Mouse (Mus musculus) G1E-ER4 (cell line): ENCODE data around the gene Pex14. TPM values are rescaled to one million over a fixed set of nuclear protein-coding genes. Genes with fewer than 3 reads are reported as not detected.

Source experiments
- GATA1 ChIP-seq: IDR thresholded peaks from one replicate; pipeline ENCODE4 v1.8.0; 2012; ENCODE audit warnings: low read length, inconsistent platforms
- polyA plus RNA-seq: library from polyadenylated mRNA; stranded (reverse); fragments of >175 nt; gene quantifications from 2 replicates; pipeline ENCODE4 v1.2.3, GENCODE M21; 2012

Pex14 gene
- polyA plus RNA-seq, 1 experiment, result 57.5 TPM

DNA sequence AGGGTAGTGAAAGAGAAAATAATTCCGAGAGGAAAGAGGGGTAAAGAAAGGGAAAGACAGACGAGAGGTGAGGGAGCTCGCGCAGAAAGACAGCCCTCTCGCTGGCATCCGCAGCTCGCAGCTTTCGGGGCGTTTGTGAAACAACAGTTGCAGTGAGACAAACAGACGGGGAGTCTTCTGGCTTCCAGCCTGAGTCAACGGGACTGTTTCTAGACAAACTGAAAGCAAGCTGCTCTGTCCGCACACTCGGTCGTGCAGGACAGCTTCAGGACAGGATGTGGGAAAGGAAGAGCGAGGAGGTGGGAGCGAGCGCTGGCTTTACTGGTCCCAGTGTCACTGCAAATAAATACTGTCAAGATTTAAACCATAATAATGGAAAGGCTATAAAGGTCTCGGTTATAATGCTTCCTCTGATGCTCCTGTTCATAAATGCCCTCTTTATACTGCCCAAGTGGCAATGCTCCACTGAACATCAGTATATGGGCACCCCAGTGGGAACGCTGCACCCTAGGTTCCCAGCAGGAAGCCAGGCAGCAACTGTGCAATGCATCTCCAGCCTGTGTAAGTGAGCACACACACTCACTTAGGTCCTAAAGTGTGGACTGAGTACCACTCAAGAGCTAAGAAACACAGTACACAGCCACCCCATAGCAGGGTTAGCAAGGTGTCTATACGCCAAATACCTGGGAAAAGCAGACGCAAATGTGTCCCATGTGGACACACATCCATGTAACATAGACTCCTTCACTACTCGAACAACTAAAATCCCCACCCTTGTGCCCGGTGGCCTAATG, 35.4 kb downstream of the Pex14 start:
- TF ChIP-seq GATA1, result no peak

DNA sequence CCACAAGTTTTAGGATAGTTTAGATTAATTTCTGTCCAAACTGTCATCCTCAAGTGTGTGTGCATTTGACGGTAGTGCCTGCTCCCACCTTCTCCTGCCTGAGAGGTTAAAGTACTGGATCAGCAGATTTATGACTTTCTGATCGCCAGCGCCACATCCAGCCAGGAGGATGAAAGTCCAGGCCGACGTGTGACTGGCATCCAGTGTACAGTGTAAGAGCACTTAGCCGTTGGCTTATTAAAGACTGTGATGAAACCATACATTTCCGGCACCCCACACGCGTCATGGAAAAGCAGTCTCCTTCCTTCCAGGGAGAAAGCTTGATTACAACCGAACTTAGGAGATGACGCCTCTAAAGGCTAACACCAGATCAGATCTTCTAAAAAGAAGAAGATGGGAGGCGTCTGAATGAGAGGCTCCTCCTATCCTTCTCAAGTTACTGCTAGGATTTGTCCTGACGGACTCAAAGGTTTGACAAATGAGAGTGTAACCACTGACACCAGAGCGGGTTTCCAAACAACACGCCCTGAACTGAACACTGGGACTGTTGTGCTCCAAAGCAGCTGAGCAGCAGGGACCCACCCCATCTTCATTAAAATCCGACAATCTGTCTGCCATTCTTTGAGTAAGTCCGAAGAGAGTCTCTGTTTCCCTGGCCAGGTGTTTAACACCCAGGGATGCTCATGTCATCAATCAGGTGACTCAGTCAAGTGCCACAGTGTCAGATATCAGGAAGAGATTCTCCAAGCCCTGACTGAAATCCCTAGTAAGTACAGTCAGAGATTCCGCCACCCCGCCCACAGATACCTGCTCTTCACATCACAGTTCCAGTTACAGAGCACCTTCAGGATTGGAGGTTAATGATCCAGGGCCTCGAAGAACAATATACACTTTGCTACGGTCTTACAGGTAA, 37.0 kb downstream of the Pex14 start:
- no peak for TF ChIP-seq GATA1

DNA sequence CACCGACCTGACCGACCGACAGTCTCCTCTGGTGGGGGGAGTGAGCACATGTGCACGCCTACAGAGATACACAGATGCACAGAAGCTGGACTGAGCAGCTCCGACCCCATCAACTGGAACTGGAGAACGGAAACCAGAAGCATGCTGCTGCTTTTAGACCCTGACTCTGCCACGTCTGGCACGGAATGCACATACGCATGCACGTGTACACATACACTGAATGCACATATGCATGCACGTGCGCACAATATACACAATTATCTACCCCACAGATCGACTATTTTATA, 38.3 kb downstream of the Pex14 start:
- TF ChIP-seq GATA1, result no peak

DNA sequence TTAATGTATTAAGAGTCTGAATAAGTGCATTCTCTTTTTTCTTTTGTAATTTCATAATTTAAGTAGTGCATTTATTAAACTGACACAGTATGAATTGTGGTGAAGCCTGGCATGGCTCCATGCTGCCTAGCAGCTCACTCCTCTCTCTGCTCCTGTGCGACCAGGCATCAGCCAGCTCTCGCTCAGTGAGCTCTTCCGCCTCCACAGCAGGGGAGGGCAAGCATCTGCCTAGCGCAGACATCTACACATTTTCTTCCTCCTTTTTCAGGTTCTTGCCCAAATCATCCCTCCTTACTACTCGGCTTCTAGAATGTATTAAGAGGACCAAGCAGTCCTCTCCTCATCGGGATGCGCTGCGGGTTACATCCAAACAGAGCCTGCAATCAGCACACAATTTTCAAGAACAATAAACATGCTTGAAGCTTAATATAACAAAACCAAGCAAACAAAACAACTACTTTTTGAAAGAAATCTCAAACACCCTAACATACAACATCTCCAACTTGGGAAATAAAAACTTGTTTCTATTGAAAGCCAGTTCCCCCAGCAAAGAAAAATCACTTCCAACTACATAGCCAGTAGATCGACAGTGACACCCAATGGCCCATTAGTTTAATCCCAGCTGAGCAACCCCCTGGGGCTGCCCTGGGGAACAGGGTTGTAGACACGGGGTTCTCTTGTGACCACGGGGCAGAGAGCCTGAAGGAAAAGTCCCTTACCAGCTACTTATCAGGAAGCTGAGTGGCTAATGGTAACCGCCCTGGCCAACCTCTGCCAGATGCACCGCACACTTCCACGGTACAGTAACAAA, 38.9 kb downstream of the Pex14 start:
- no peak for TF ChIP-seq GATA1

DNA sequence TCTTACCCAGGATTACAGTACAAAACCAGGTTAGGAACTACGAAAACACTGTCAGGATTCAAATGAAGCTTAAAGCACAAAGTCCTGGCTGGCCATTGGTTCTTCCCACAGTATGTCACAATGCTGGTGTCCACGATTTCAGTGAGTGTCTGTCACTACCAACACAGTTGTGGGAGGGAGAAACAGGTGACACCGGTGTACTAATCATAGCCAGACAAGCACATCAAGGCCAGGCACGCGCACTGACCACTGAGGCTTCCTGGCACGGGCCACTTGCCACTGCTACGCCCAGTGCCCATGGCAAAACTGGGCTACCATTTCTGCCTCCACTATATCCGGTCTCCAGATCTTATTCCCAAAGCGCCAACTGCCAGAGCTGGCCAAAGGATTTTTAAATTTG, 40.0 kb downstream of the Pex14 start:
- no peak for TF ChIP-seq GATA1

DNA sequence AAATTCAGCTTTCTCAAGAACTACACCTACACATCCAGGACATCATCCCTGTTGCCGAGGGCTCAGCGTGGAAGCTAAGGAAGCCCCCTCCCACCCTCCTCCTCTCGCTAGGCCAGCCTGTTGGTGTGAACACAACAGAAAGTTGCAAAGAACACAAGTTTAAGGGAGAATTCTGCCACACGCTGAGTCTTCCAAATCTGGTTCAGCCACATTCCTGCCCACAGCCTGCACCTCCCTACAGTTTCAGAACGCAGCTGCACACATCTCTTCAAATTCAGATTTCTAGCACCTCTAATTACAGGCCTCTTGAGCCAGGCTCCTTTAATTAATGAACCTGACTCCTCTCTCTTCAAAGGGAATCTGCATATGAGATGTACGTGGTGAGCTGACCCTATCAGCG, 41.4 kb downstream of the Pex14 start:
- TF ChIP-seq GATA1, result no peak

DNA sequence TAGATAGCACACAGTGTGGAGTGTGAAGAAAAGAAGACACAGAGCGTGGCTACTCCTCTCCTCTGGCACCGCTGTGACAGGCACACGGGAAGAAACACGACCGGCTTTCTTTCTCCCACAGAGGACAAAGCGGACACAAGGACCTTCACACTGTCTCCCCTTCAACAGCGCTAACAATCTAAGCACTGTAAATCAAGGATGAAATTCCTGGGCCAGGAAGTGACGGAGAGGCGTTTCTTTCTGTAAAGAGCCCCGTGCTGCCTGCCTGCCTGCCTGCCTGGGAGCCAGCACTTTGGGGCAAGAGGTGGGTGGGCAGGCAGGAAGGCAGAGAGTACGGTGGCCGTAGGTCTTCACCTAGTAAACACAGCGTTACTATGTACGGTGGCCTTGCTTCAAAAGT, 42.2 kb downstream of the Pex14 start:
- TF ChIP-seq GATA1, result no peak

DNA sequence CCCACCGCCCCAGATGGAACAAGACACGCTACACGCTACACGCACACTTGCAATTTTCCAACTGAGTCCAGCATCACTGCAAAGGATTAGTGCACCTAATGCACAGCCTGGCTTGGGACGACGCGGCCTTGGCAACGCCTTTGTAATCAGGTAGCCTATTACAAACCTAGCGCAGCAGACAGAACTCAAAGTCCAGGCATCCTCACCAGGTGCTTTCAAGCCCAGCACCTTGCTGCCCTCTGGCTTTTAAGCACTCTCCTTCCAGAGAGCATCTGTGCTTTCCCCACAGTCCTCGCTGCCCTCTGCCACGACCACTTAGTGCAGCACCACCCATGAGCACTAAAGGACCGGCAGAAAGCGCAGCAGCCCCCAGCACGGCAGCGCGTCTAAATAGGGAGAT, 42.7 kb downstream of the Pex14 start:
- TF ChIP-seq GATA1, result no peak

DNA sequence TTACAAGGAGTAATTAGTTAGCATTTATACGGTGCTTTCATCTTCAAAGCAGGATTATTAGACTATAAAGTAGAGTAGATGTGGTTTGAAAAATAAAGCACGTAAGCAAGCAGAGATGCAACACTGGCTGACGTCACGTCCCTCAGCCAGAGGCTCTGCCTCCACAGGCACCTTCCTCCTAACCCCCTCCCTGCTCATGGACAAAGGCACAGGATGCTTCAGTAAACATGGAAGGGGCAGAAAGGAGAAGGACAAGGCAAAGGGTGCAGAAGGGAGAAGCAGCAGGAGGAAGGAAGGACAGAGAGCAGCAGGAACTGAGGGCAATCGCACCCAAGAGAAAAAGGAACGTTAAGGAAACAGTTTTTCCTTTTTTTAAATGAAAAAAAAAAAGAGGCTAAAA, 43.8 kb downstream of the Pex14 start:
- TF ChIP-seq GATA1, result no peak

DNA sequence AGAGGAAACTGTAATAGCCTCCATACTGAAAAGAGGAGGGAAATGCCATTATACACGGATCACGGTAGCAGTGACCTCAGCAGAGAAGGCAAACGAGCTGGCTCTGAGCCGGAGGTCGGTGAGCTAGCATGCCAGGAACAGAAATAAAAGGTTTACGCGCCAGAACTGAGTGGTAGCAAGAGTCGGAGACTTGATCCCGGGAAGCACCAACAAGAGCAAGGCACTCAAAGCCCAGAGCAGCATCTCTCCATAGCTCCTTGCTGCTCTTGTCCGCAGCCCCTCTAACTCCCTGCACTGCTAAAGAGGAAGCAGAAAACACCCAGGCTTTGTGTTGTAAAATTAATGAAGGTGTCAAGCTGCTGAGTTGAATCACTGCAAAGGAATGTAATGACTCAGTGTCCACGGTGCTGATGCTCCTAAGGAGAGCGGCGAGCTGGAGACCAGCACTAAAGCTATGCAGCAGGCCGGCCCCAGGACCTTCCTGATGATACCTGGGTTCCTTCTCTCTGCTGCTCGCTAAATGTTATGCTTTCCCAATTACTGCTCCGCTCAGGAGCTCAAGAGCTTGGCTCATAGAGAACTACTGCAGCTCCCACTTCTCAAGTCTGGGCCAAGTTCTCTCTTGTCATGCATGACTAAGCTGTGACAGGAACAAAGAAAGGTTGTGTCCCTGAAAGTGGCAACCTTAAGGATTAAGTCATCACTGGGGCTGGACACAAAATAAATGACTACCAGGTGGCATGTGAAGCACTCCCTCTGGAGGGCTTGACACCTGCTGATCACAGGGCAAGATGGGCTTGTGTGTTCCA, 50.1 kb downstream of the Pex14 start:
- TF ChIP-seq GATA1, result no peak

DNA sequence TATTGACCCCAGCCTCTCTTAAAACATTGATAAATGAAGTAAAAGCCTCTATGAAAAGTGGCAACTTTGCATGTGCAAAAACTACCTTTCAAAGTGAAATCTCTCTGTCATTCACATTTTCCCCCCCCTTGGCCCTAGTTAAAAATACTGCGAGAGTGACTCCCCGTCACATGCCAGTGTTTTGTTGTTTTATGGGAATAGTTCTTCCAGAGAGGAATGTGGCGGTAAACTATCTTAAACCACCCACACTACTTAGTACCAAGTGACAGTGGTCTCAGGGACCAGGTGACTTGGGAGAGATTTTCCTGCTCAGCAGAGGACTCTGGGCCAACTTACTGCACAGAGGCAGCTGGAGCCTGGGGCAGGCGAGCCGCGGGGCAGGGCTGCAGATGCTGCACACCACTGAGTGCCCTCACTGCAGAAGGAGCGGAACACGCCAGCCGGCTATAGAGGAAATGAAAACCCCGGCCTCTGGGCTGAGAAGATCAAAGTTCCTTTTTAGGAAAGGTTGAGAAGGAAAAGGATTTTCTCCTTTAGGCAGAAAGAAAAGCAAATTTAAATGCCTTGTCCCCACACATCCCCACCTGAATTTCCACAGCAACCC, 50.9 kb downstream of the Pex14 start:
- no peak for TF ChIP-seq GATA1

DNA sequence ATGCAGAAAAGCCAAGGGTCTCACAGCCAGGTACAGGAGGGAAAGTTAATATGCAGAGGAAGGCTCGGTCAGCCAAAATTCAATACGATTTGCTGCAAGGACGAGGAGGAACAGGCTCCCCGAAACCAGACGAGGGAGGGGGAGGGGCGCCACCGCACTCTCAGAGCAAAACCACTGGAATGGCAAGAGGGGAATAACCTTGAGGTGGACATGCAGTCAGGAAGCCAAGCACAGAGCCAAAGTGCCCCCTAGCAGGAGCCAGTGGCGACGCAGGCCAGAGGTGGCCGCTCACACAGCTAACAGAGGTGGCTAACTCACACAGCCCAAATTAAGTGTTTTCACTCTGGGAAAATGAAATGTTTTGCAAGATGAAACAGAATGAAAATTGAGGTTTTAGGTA, 52.3 kb downstream of the Pex14 start:
- no peak for TF ChIP-seq GATA1

DNA sequence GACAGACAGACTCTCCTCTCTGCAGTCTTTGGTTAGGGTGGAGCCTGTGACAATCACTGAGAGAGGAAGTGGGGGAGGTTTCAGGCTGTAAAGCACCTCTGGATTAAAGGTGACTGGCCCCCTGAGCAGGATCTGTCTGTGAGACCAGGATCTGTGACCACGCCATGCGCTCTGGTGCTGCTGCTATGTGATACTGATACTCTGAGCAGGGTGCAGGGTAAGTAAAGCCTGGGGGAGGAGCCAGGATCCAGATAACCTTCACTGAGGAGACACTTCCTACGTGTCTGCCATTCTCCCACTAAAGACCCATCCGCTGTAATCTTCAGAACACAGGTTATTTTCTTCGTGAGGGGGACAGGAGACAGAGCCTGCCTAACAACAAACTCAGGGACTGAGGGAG, 53.8 kb downstream of the Pex14 start:
- no peak for TF ChIP-seq GATA1

DNA sequence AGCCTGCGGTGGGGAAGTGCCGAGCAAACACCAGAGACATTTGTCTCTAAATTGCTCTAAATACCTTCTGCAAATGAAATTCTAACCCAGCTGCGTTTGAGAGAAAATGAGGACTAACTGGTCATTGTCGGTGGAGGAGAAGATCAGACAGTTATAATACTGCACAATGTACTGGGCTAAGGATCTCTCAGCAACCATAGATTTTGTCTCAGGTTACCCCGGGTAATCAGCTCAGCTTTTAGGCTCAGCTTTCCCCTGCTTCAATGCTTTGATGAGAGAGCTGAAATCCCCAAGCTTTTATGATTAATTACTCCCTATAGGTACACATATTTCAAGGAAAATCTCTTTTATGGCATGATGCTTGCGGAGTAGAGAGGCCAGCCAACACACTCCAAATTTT, 59.4 kb downstream of the Pex14 start:
- TF ChIP-seq GATA1, result no peak

DNA sequence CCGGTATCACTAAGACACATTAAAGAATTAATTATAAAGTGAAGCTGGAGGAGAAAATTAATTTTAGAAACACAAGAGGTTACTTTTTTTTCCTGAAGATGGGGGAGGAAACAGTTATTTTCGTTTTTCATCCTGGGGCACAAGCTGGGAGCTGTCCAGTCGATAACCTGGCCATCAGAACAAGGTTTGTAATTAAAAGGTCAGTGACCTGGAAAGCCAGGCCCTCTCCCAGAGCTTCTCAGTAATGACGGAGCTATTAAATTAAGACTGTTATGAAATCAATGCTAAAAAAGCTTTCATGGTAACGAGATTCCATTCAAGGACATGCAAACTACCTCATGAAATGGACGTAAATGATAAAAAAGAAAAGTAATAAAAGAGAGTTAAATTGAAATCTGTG, 62.0 kb downstream of the Pex14 start:
- no peak for TF ChIP-seq GATA1
